Mouse (Mus musculus) heart, embryonic 13.5 days (tissue): ENCODE results near the gene Gm10974. TPM values are rescaled to one million over a fixed set of nuclear protein-coding genes. Genes with fewer than 3 reads are reported as not detected.

ENCODE experiments used
- ATAC-seq: fragments of 200-750 bp; cut with Nextera tagmentation; 2 replicates; pipeline ENCODE4 v1.8.0; 2017; ENCODE audit warnings: moderate TSS enrichment; ENCODE audit not compliant: insufficient number of reproducible peaks, low FRiP score, low TSS enrichment; ENCODE audit errors: extremely low read depth
- H3K27ac ChIP-seq: fragments of 300-500 bp; sonication (generic); replicated peaks from 2 replicates; pipeline ENCODE4 v1.5.1; 2015; ENCODE audit warnings: moderate library complexity, mild to moderate bottlenecking, inconsistent platforms
- H3K27me3 ChIP-seq: fragments of 300-500 bp; sonication (generic); replicated peaks from 2 replicates; pipeline ENCODE4 v1.6.1; 2015; ENCODE audit warnings: mild to moderate bottlenecking, inconsistent platforms
- H3K36me3 ChIP-seq: fragments of 300-500 bp; sonication (generic); 2 replicates; pipeline ENCODE4 v1.6.1; 2015; ENCODE audit warnings: mild to moderate bottlenecking, inconsistent platforms
- H3K4me1 ChIP-seq: fragments of 300-500 bp; sonication (generic); 2 replicates; pipeline ENCODE4 v1.6.1; 2015; ENCODE audit warnings: inconsistent platforms
- H3K4me2 ChIP-seq: fragments of 300-500 bp; sonication (generic); 2 replicates; pipeline ENCODE4 v1.6.1; 2015; ENCODE audit warnings: inconsistent platforms, mild to moderate bottlenecking, moderate library complexity
- H3K4me3 ChIP-seq: fragments of 300-500 bp; sonication (generic); 2 replicates; pipeline ENCODE4 v1.5.1; 2015; ENCODE audit warnings: moderate library complexity, mild to moderate bottlenecking, inconsistent platforms
- H3K9ac ChIP-seq: fragments of 300-500 bp; sonication (generic); 2 replicates; pipeline ENCODE4 v1.6.1; 2015; ENCODE audit warnings: inconsistent platforms, mild to moderate bottlenecking, moderate library complexity
- H3K9me3 ChIP-seq: fragments of 300-500 bp; sonication (generic); 2 replicates; pipeline ENCODE4 v1.6.1; 2016; ENCODE audit warnings: inconsistent platforms
- WGBS: fragments of 180-500 bp; shearing (Covaris S2); methylation state at CpG from one replicate; pipeline ENCODE4 v1.1.7; 2015; ENCODE audit warnings: mixed read lengths; 5-methylcytosine and 5-hydroxymethylcytosine counted together
- microRNA-seq: library from miRNA; unstranded; fragments of <30 nt; microRNA quantifications from one replicate; pipeline ENCODE4, GENCODE M21; 2016
- polyA plus RNA-seq: library from polyadenylated mRNA; unstranded; fragments of >200 nt; fragmentation: Nextera tagmentation; extraction: Ambion mirVana; gene quantifications from 2 replicates; pipeline ENCODE4 v1.2.1, GENCODE M21; 2015

Gene Gm10974
- polyA plus RNA-seq, 1 experiment from 2014 or later: not detected

GRCm38 (mm10) chr7:66406971-66407370 lies 41.3 kb downstream of the Gm10974 start:
- Histone ChIP-seq H3K27me3 (peaks cover 4% of the 10 kb centered on the region; the same call in 1 of the 2 replicates), H3K4me2 (no peak overlapping the region), H3K27ac (no peak overlapping the region), H3K4me1 (peaks cover 33% of the 10 kb centered on the region), H3K36me3 (no peaks in the 10 kb centered on the region), H3K4me3 (no peak overlapping the region), H3K9ac (no peak overlapping the region), H3K9me3 (no peaks in the 10 kb centered on the region)
- 36% methylated on average over 8 of the region's 8 CpGs for WGBS
- ATAC-seq: no peak

- no peak for ATAC-seq
- no peak overlapping the region for H3K9ac ChIP-seq
- H3K4me1 ChIP-seq: peaks cover 41% of the 10 kb centered on the region
- H3K27ac ChIP-seq: no peak overlapping the region
- no peaks in the 10 kb centered on the region for H3K36me3 ChIP-seq
- H3K9me3 ChIP-seq: no peaks in the 10 kb centered on the region
- no peak overlapping the region for H3K4me2 ChIP-seq
- peaks cover 4% of the 10 kb centered on the region; the same call in 1 of the 2 replicates for H3K27me3 ChIP-seq
- WGBS: 65% methylated on average over 6 of the region's 6 CpGs
- H3K4me3 ChIP-seq: no peak overlapping the region
These were observed 43.7 kb downstream of the Gm10974 start for GRCm38 (mm10) chr7:66409433-66409832.

- 74% methylated on average over 7 of the region's 7 CpGs for WGBS
- Histone ChIP-seq H3K4me1 (peaks cover 13% of the 10 kb centered on the region), H3K9ac (no peak overlapping the region), H3K27me3 (peaks cover 4% of the 10 kb centered on the region; the same call in 1 of the 2 replicates), H3K36me3 (no peaks in the 10 kb centered on the region), H3K4me2 (no peak overlapping the region), H3K27ac (no peak overlapping the region), H3K4me3 (no peak overlapping the region), H3K9me3 (no peaks in the 10 kb centered on the region)
- no peak for ATAC-seq
These were observed 47.4 kb downstream of the Gm10974 start for GRCm38 (mm10) chr7:66413093-66413492.

- Histone ChIP-seq H3K4me1 (peaks cover 13% of the 10 kb centered on the region), H3K4me3 (no peak overlapping the region), H3K27me3 (peaks cover 17% of the 10 kb centered on the region; the same call in 1 of the 2 replicates), H3K9ac (no peak overlapping the region), H3K9me3 (no peaks in the 10 kb centered on the region), H3K36me3 (no peaks in the 10 kb centered on the region), H3K4me2 (no peak overlapping the region), H3K27ac (no peak overlapping the region)
- ATAC-seq: no peak
- 69% methylated on average over 4 of the region's 4 CpGs for WGBS
These were observed 51.1 kb downstream of the Gm10974 start for GRCm38 (mm10) chr7:66416829-66417228.

- 45% methylated on average over 12 of the region's 12 CpGs for whole genome bisulfite sequencing
- H3K4me3 ChIP-seq: no peak overlapping the region
- no peaks in the 10 kb centered on the region for H3K36me3 ChIP-seq
- no peak for ATAC-seq
- no peaks in the 10 kb centered on the region for H3K9me3 ChIP-seq
- H3K9ac ChIP-seq: no peak overlapping the region; the same call in 1 of the 2 replicates
- H3K27me3 ChIP-seq: peaks cover 21% of the 10 kb centered on the region
- H3K27ac ChIP-seq: no peak overlapping the region
- no peak overlapping the region for H3K4me2 ChIP-seq
- no peaks in the 10 kb centered on the region for H3K4me1 ChIP-seq
These were observed 53.3 kb downstream of the Gm10974 start for GRCm38 (mm10) chr7:66418981-66419380.

- H3K27ac ChIP-seq: no peak overlapping the region
- H3K27me3 ChIP-seq: peaks cover 50% of the 10 kb centered on the region
- H3K36me3 ChIP-seq: no peaks in the 10 kb centered on the region
- no peak overlapping the region for H3K4me3 ChIP-seq
- H3K9ac ChIP-seq: no peak overlapping the region
- H3K4me1 ChIP-seq: peaks cover 3% of the 10 kb centered on the region
- ATAC-seq: no peak
- no peaks in the 10 kb centered on the region for H3K9me3 ChIP-seq
- H3K4me2 ChIP-seq: no peak overlapping the region
- WGBS: 74% methylated on average over 8 of the region's 8 CpGs
These were observed 56.2 kb downstream of the Gm10974 start for GRCm38 (mm10) chr7:66421903-66422302.

GRCm38 (mm10) chr7:66427053-66427436 lies 61.3 kb downstream of the Gm10974 start:
- Histone ChIP-seq H3K9me3 (no peaks in the 10 kb centered on the region), H3K4me1 (peaks cover 19% of the 10 kb centered on the region), H3K27me3 (peaks cover 69% of the 10 kb centered on the region), H3K27ac (no peak overlapping the region), H3K36me3 (no peaks in the 10 kb centered on the region), H3K4me2 (peak overlapping the region; percentile 87), H3K9ac (peak overlapping the region; percentile 67), H3K4me3 (peak overlapping the region; percentile 54)
- 1% methylated on average over 23 of the region's 23 CpGs for WGBS
- ATAC-seq: no peak

GRCm38 (mm10) chr7:66427437-66428161 lies 61.9 kb downstream of the Gm10974 start, which contains the start of gene Aldh1a3:
Gene Aldh1a3 (minus strand): TSS chr7:66427517.
- WGBS: under 1% methylated on average over 54 of the region's 56 CpGs

GRCm38 (mm10) chr7:66434453-66434935 lies 68.8 kb downstream of the Gm10974 start:
- Histone ChIP-seq H3K9ac (no peak overlapping the region), H3K36me3 (no peaks in the 10 kb centered on the region), H3K4me3 (no peak overlapping the region), H3K27ac (no peak overlapping the region), H3K9me3 (no peaks in the 10 kb centered on the region), H3K27me3 (peaks cover 10% of the 10 kb centered on the region), H3K4me1 (peaks cover 13% of the 10 kb centered on the region), H3K4me2 (no peak overlapping the region)
- 43% methylated on average over 10 of the region's 10 CpGs for WGBS
- no peak for ATAC-seq

More at GRCm38 (mm10) chr7:66427437-66428161, 61.9 kb downstream of the Gm10974 start, which contains the start of gene Aldh1a3:
- H3K27ac ChIP-seq: no peak within 1 kb of the TSS
- H3K4me1 ChIP-seq: peaks cover 19% of the 10 kb centered on the region
- peaks cover 69% of the 10 kb centered on the region for H3K27me3 ChIP-seq
- peak within 1 kb of the TSS; percentile 54 for H3K4me3 ChIP-seq
- peak; percentile 41; the same call in 1 of the 2 replicates for ATAC-seq
- no peaks in the 10 kb centered on the region for H3K36me3 ChIP-seq
- H3K4me2 ChIP-seq: peak within 1 kb of the TSS; percentile 87
- no peaks in the 10 kb centered on the region for H3K9me3 ChIP-seq
- H3K9ac ChIP-seq: peak within 1 kb of the TSS; percentile 67

Small RNA genes within 50 kb of the gene (microRNA-seq; reads per million reads assigned to microRNA genes)
- gene Mir7057: not detected

Other genes starting within 250 kb of the Gm10974 start
- gene Lrrk1, start 22.4 kb downstream of the Gm10974 start, polyA plus RNA-seq: 7.0 and 8.0 TPM in 2 replicates
- 0.79 and 0.84 TPM in 2 replicates for gene Aldh1a3, start 61.6 kb downstream of the Gm10974 start, polyA plus RNA-seq